In genomic region chr14:36952142-36952541, GRCm38 (mm10) we compare ENCODE assay signal across 8 mouse cellular contexts. TPM values are rescaled to one million over a fixed set of nuclear protein-coding genes. Genes with fewer than 3 reads are reported as not detected.
DNase-seq lines count a peak whose midpoint lies in the region; ATAC-seq and TF ChIP-seq lines count a peak whose summit lies in the region.

No protein-coding gene starts in this region.

- H3K27me3 ChIP-seq in heart, adult 2 months (ENCODE audit: control insufficient read depth, insufficient read depth, low read length), result no peaks in the 10 kb centered on the region
- H3K27me3 ChIP-seq in lung, embryonic 14.5 days (ENCODE audit: insufficient read depth, low read length), result no peaks in the 10 kb centered on the region

- TF ChIP-seq POLR2A in heart, adult 2 months (IDR thresholded peaks at IDR 0.05; ENCODE audit: insufficient read depth, low read depth, low read length), result no peak
- TF ChIP-seq POLR2A in brain, embryonic 14.5 days (IDR thresholded peaks at IDR 0.05; ENCODE audit: borderline replicate concordance, extremely low read depth, insufficient read depth, insufficient read length, poor library complexity, severe bottlenecking), result no peak

- peaks cover 4% of the 10 kb centered on the region for H3K36me3 ChIP-seq in heart, adult 2 months (ENCODE audit: control insufficient read depth, insufficient read depth, low read length)
- H3K36me3 ChIP-seq in lung, embryonic 14.5 days (ENCODE audit: insufficient read depth), result no peaks in the 10 kb centered on the region

- peak; percentile 44; the same call in 1 of the 2 replicates for ATAC-seq in lung, embryonic 14.5 days (ENCODE audit: insufficient read depth)

- intact Hi-C loops in heart, adult 2 months (cut with DNase I), result loop anchor here (1.0 to 5.0 kb wide), 3 partner anchors 19 to 85 kb away; no protein-coding TSS in a partner anchor
- intact Hi-C loops in heart, postnatal 25 days (cut with DNase I), result loop anchor here (5.0 kb wide), 1 partner anchor 80 kb away; no protein-coding TSS in a partner anchor
- intact Hi-C loops in heart, postnatal 10 days (cut with DNase I), result loop anchor here (1.0 to 5.0 kb wide), 3 partner anchors 17 to 85 kb away; partner anchors contain the start of gene Ccser2
- intact Hi-C loops in gastrocnemius, postnatal 36 days (cut with DNase I), result loop anchor here (5.0 kb wide), 2 partner anchors 80 to 90 kb away; no protein-coding TSS in a partner anchor

- no peaks in the 10 kb centered on the region for H3K9me3 ChIP-seq in lung, embryonic 14.5 days (ENCODE audit: low read depth, low read length)

- no peak overlapping the region for H3K27ac ChIP-seq in heart, adult 2 months
- no peak overlapping the region for H3K27ac ChIP-seq in lung, embryonic 14.5 days (ENCODE audit: low read depth)

- H3K4me2 ChIP-seq in lung, embryonic 14.5 days, result no peak overlapping the region

- DNase-seq in heart, adult 2 months, result no peak
- no peak for DNase-seq in heart, postnatal 25 days (ENCODE audit: low spot score)
- DNase-seq in CD4-positive, CD25-positive, alpha-beta regulatory T cell, adult 2 months (ENCODE audit: low read depth, low spot score), result peak; percentile 88
- peak; percentile 73 for DNase-seq in brain, embryonic 14.5 days (ENCODE audit: low read depth)
- peak; percentile 30 to 55 for DNase-seq in heart, postnatal 10 days
- DNase-seq in lung, embryonic 14.5 days, result peak; percentile 75
- DNase-seq in skeletal muscle tissue, adult 2 months (ENCODE audit: low read depth, low spot score), result peak; percentile 52
- no peak for DNase-seq in gastrocnemius, postnatal 36 days

- peaks cover 7% of the 10 kb centered on the region for H3K79me2 ChIP-seq in heart, adult 2 months (replicated peaks; ENCODE audit: control insufficient read depth, insufficient read depth, low read length)

- WGBS in heart, adult 2 months, result 11% methylated on average over 2 of the region's 2 CpGs
- 23% methylated on average over 2 of the region's 2 CpGs for WGBS in lung, embryonic 14.5 days

- H3K4me1 ChIP-seq in heart, adult 2 months (ENCODE audit: control insufficient read depth, insufficient read depth, low read length), result peaks cover 6% of the 10 kb centered on the region
- H3K4me1 ChIP-seq in lung, embryonic 14.5 days (ENCODE audit: insufficient read depth), result no peaks in the 10 kb centered on the region

- peak; percentile 93 for TF ChIP-seq CTCF in heart, adult 2 months (IDR thresholded peaks at IDR 0.05)
- peak; percentile 80 for TF ChIP-seq CTCF in brain, embryonic 14.5 days (IDR thresholded peaks at IDR 0.05; ENCODE audit: borderline replicate concordance, extremely low read depth, insufficient read depth, insufficient read length)
- peak; percentile 82 for TF ChIP-seq CTCF in lung, embryonic 14.5 days (IDR thresholded peaks at IDR 0.05; ENCODE audit: low read depth)

- H3K4me3 ChIP-seq in heart, adult 2 months, result no peak overlapping the region
- H3K4me3 ChIP-seq in lung, embryonic 14.5 days (ENCODE audit: low read depth, low read length), result no peak overlapping the region

- no peak for TF ChIP-seq EP300 in heart, adult 2 months (IDR thresholded peaks at IDR 0.05; ENCODE audit: insufficient read depth, low read depth, low read length)

- no peak overlapping the region for H3K9ac ChIP-seq in heart, adult 2 months (ENCODE audit: low read depth, low read length)
- no peak overlapping the region for H3K9ac ChIP-seq in lung, embryonic 14.5 days

RNA-seq across cellular contexts. Expression of gene Ccser2, which starts 16.4 kb away (rescaled TPM):
- total RNA-seq in heart, adult 2 months (2021), result 100 to 1,000 TPM; 106 to 122 TPM
- 63.1 and 107 TPM in 2 replicates for polyA plus RNA-seq in heart, adult 2 months (2012; rRNA removed)
- 100 to 1,000 TPM; 112 to 119 TPM for total RNA-seq in heart, postnatal 25 days (2021)
- polyA plus RNA-seq in brain, embryonic 14.5 days (2012; rRNA removed), result 49.0 and 60.5 TPM in 2 replicates
- 100 to 1,000 TPM; 106 to 115 TPM for total RNA-seq in heart, postnatal 10 days (2021)
- polyA plus RNA-seq in lung, embryonic 14.5 days (2014; fragmentation: Nextera tagmentation; extraction: Ambion mirVana), result 33.9 and 34.8 TPM in 2 replicates
- total RNA-seq in gastrocnemius, postnatal 36 days (2021), result 10 to 100 TPM; 61.2 to 63.1 TPM

Comparison
In these comparisons a context has a peak if more than half of its experiments do, and no peak if none do; other contexts are left out.
1. DNase-seq: peak in CD4-positive, CD25-positive, alpha-beta regulatory T cell, adult 2 months (single experiment), brain, embryonic 14.5 days (single experiment), heart, postnatal 10 days (2 of 2), lung, embryonic 14.5 days (single experiment) and skeletal muscle tissue, adult 2 months (single experiment); none in heart, adult 2 months (0 of 2), heart, postnatal 25 days (single experiment) and gastrocnemius, postnatal 36 days (0 of 2).
2. Peak in every context shown above with its lines, with median percentiles within 50 percentile points of each other: CTCF ChIP-seq.